Mouse (Mus musculus) MN1 (cell line): ENCODE measurements around the gene Rcsd1.

Source experiments
- DNase-seq: peaks from one replicate; pipeline ENCODE4 v3.0.0-alpha.2; 2016; ENCODE audit warnings: low spot score

Rcsd1 gene

GRCm38 (mm10) chr1:165625896-165626295, 83.7 kb downstream of the Rcsd1 start:
- DNase-seq, result no peak

- DNase-seq, result no peak
Measured at GRCm38 (mm10) chr1:165625058-165625457, 84.5 kb downstream of the Rcsd1 start.

- no peak for DNase-seq
Measured at GRCm38 (mm10) chr1:165618201-165618624, 91.3 kb downstream of the Rcsd1 start.

GRCm38 (mm10) chr1:165617166-165617891, 92.2 kb downstream of the Rcsd1 start:
- DNase-seq, result no peak

- no peak for DNase-seq
Measured at GRCm38 (mm10) chr1:165616652-165617051, 92.9 kb downstream of the Rcsd1 start.

GRCm38 (mm10) chr1:165614793-165615192, 94.8 kb downstream of the Rcsd1 start:
- no peak for DNase-seq

GRCm38 (mm10) chr1:165613926-165614325, 95.6 kb downstream of the Rcsd1 start:
- no peak for DNase-seq

GRCm38 (mm10) chr1:165612714-165613113, 96.8 kb downstream of the Rcsd1 start:
- DNase-seq, result no peak

GRCm38 (mm10) chr1:165610321-165610999, 99.1 kb downstream of the Rcsd1 start:
- DNase-seq, result no peak

- no peak for DNase-seq
Measured at GRCm38 (mm10) chr1:165609495-165610320, 99.8 kb downstream of the Rcsd1 start.

GRCm38 (mm10) chr1:165608904-165609303, 100.7 kb downstream of the Rcsd1 start:
- no peak for DNase-seq

- DNase-seq, result no peak
Measured at GRCm38 (mm10) chr1:165605774-165606173, 103.8 kb downstream of the Rcsd1 start.

- no peak for DNase-seq
Measured at GRCm38 (mm10) chr1:165605108-165605507, 104.4 kb downstream of the Rcsd1 start.

- DNase-seq, result no peak
Measured at GRCm38 (mm10) chr1:165604203-165604602, 105.4 kb downstream of the Rcsd1 start.

GRCm38 (mm10) chr1:165603218-165603617, 106.3 kb downstream of the Rcsd1 start:
- no peak for DNase-seq

GRCm38 (mm10) chr1:165601775-165602280, 107.7 kb downstream of the Rcsd1 start:
- no peak for DNase-seq
